Mouse (Mus musculus): ENCODE results near the gene Castor1. TPM values are rescaled to one million over a fixed set of nuclear protein-coding genes. Genes with fewer than 3 reads are reported as not detected.
A peak's percentile ranks its signal among the peaks of the same experiment; 100 is the strongest.
"Not testable (repeated sequence)": the region's sequence is repeated elsewhere in the genome, so short reads cannot be mapped to it uniquely, and the experiment has no call there.

The Castor1 gene
- 2.2 and 2.5 TPM in 2 replicates for polyA plus RNA-seq (2014; fragmentation: Nextera tagmentation; extraction: Ambion mirVana)

GRCm38 (mm10) chr11:4217914-4218629 is at the start of gene Castor1:
Castor1 (plus strand) TSS chr11:4218225.
- Histone ChIP-seq H3K4me2 (peak within 1 kb of the TSS; percentile 98), H3K9ac (ENCODE audit: low read depth, low read length) (peak within 1 kb of the TSS; percentile 72), H3K36me3 (ENCODE audit: control insufficient read depth, insufficient read depth, low read length) (0 out of 2 replicates have a peak, but pooled peaks cover 6% of the 10 kb centered on the region), H3K27ac (ENCODE audit: low read depth, low read length) (no peak within 1 kb of the TSS), H3K4me1 (ENCODE audit: control insufficient read depth, insufficient read depth, low read length) (0 out of 2 replicates have a peak, but pooled peaks cover 12% of the 10 kb centered on the region), H3K4me3 (ENCODE audit: low read depth, low read length) (peak within 1 kb of the TSS; percentile 53), H3K9me3 (replicated peaks; ENCODE audit: control insufficient read depth, low read length) (0 out of 2 replicates have a peak, but pooled peaks cover 2% of the 10 kb centered on the region), H3K27me3 (ENCODE audit: control insufficient read depth, insufficient read depth, low read length) (0 out of 2 replicates have a peak, but pooled peaks cover 9% of the 10 kb centered on the region)
- WGBS (ENCODE audit: insufficient replicate concordance), result 2% methylated on average over 56 of the region's 56 CpGs
- ATAC-seq (replicated peaks; ENCODE audit: insufficient number of reproducible peaks, low FRiP score, low TSS enrichment), result peak; percentile 90

- Histone ChIP-seq H3K27ac (ENCODE audit: low read depth, low read length) (no peak overlapping the region), H3K9ac (ENCODE audit: low read depth, low read length) (no peak overlapping the region), H3K4me2 (no peak overlapping the region), H3K9me3 (replicated peaks; ENCODE audit: control insufficient read depth, low read length) (no peaks in the 10 kb centered on the region), H3K27me3 (ENCODE audit: control insufficient read depth, insufficient read depth, low read length) (no peaks in the 10 kb centered on the region), H3K36me3 (ENCODE audit: control insufficient read depth, insufficient read depth, low read length) (peaks cover 78% of the 10 kb centered on the region), H3K4me3 (ENCODE audit: low read depth, low read length) (no peak overlapping the region), H3K4me1 (ENCODE audit: control insufficient read depth, insufficient read depth, low read length) (no peaks in the 10 kb centered on the region)
- no peak for ATAC-seq (replicated peaks; ENCODE audit: insufficient number of reproducible peaks, low FRiP score, low TSS enrichment)
- WGBS (ENCODE audit: insufficient replicate concordance), result 89% methylated on average over 5 of the region's 5 CpGs
Measured at GRCm38 (mm10) chr11:4174586-4174985, 43.4 kb upstream of the Castor1 start.

- ATAC-seq (replicated peaks; ENCODE audit: insufficient number of reproducible peaks, low FRiP score, low TSS enrichment), result no peak; the same call in 1 of the 2 replicates
- H3K9me3 ChIP-seq (replicated peaks; ENCODE audit: control insufficient read depth, low read length), result no peaks in the 10 kb centered on the region
- H3K4me3 ChIP-seq (ENCODE audit: low read depth, low read length), result no peak overlapping the region
- peaks cover 78% of the 10 kb centered on the region for H3K36me3 ChIP-seq (ENCODE audit: control insufficient read depth, insufficient read depth, low read length)
- no peak overlapping the region for H3K9ac ChIP-seq (ENCODE audit: low read depth, low read length)
- H3K4me1 ChIP-seq (ENCODE audit: control insufficient read depth, insufficient read depth, low read length), result no peaks in the 10 kb centered on the region
- no peak overlapping the region for H3K27ac ChIP-seq (ENCODE audit: low read depth, low read length)
- H3K27me3 ChIP-seq (ENCODE audit: control insufficient read depth, insufficient read depth, low read length), result no peaks in the 10 kb centered on the region
- H3K4me2 ChIP-seq, result no peak overlapping the region
- WGBS (ENCODE audit: insufficient replicate concordance), result 55% methylated on average over 4 of the region's 4 CpGs
Measured at GRCm38 (mm10) chr11:4177716-4178115, 40.3 kb upstream of the Castor1 start.

- no peaks in the 10 kb centered on the region for H3K27me3 ChIP-seq (ENCODE audit: control insufficient read depth, insufficient read depth, low read length)
- no peak overlapping the region for H3K4me2 ChIP-seq
- H3K4me3 ChIP-seq (ENCODE audit: low read depth, low read length), result no peak overlapping the region
- H3K9ac ChIP-seq (ENCODE audit: low read depth, low read length), result no peak overlapping the region
- no peak for ATAC-seq (replicated peaks; ENCODE audit: insufficient number of reproducible peaks, low FRiP score, low TSS enrichment)
- H3K27ac ChIP-seq (ENCODE audit: low read depth, low read length), result no peak overlapping the region
- no peaks in the 10 kb centered on the region for H3K4me1 ChIP-seq (ENCODE audit: control insufficient read depth, insufficient read depth, low read length)
- WGBS (ENCODE audit: insufficient replicate concordance), result 16% methylated on average over 1 of the region's 1 CpGs
- peaks cover 38% of the 10 kb centered on the region for H3K36me3 ChIP-seq (ENCODE audit: control insufficient read depth, insufficient read depth, low read length)
- no peaks in the 10 kb centered on the region for H3K9me3 ChIP-seq (replicated peaks; ENCODE audit: control insufficient read depth, low read length)
Measured at GRCm38 (mm10) chr11:4182061-4182460, 36.0 kb upstream of the Castor1 start.

- ATAC-seq (replicated peaks; ENCODE audit: insufficient number of reproducible peaks, low FRiP score, low TSS enrichment), result no peak
- no peak overlapping the region for H3K4me3 ChIP-seq (ENCODE audit: low read depth, low read length)
- peaks cover 24% of the 10 kb centered on the region for H3K36me3 ChIP-seq (ENCODE audit: control insufficient read depth, insufficient read depth, low read length)
- no peak overlapping the region for H3K9ac ChIP-seq (ENCODE audit: low read depth, low read length)
- no peak overlapping the region for H3K27ac ChIP-seq (ENCODE audit: low read depth, low read length)
- no peaks in the 10 kb centered on the region for H3K9me3 ChIP-seq (replicated peaks; ENCODE audit: control insufficient read depth, low read length)
- H3K4me2 ChIP-seq, result no peak overlapping the region
- peaks cover 7% of the 10 kb centered on the region; the same call in 1 of the 2 replicates for H3K4me1 ChIP-seq (ENCODE audit: control insufficient read depth, insufficient read depth, low read length)
- no peaks in the 10 kb centered on the region for H3K27me3 ChIP-seq (ENCODE audit: control insufficient read depth, insufficient read depth, low read length)
Measured at GRCm38 (mm10) chr11:4183511-4183910, 34.5 kb upstream of the Castor1 start.

- Histone ChIP-seq H3K27me3 (ENCODE audit: control insufficient read depth, insufficient read depth, low read length) (no peaks in the 10 kb centered on the region), H3K4me1 (ENCODE audit: control insufficient read depth, insufficient read depth, low read length) (peaks cover 7% of the 10 kb centered on the region; the same call in 1 of the 2 replicates), H3K9ac (ENCODE audit: low read depth, low read length) (no peak overlapping the region), H3K4me2 (no peak overlapping the region), H3K4me3 (ENCODE audit: low read depth, low read length) (no peak overlapping the region), H3K27ac (ENCODE audit: low read depth, low read length) (no peak overlapping the region), H3K9me3 (replicated peaks; ENCODE audit: control insufficient read depth, low read length) (no peaks in the 10 kb centered on the region), H3K36me3 (ENCODE audit: control insufficient read depth, insufficient read depth, low read length) (peaks cover 21% of the 10 kb centered on the region)
- ATAC-seq (replicated peaks; ENCODE audit: insufficient number of reproducible peaks, low FRiP score, low TSS enrichment), result no peak
- WGBS (ENCODE audit: insufficient replicate concordance), result 65% methylated on average over 4 of the region's 4 CpGs
Measured at GRCm38 (mm10) chr11:4184251-4184952, 33.6 kb upstream of the Castor1 start.

- not testable (repeated sequence) for H3K4me3 ChIP-seq (ENCODE audit: low read depth, low read length); H3K4me1 ChIP-seq (ENCODE audit: control insufficient read depth, insufficient read depth, low read length); H3K9ac ChIP-seq (ENCODE audit: low read depth, low read length); H3K4me2 ChIP-seq; H3K27ac ChIP-seq (ENCODE audit: low read depth, low read length); H3K9me3 ChIP-seq (replicated peaks; ENCODE audit: control insufficient read depth, low read length); ATAC-seq (replicated peaks; ENCODE audit: insufficient number of reproducible peaks, low FRiP score, low TSS enrichment); H3K27me3 ChIP-seq (ENCODE audit: control insufficient read depth, insufficient read depth, low read length)
- peaks cover 12% of the 10 kb centered on the region for H3K36me3 ChIP-seq (ENCODE audit: control insufficient read depth, insufficient read depth, low read length)
- 82% methylated on average over 6 of the region's 6 CpGs for WGBS (ENCODE audit: insufficient replicate concordance)
Measured at GRCm38 (mm10) chr11:4185480-4185879, 32.5 kb upstream of the Castor1 start.

- peaks cover 7% of the 10 kb centered on the region; the same call in 1 of the 2 replicates for H3K4me1 ChIP-seq (ENCODE audit: control insufficient read depth, insufficient read depth, low read length)
- peak; percentile 99 for ATAC-seq (replicated peaks; ENCODE audit: insufficient number of reproducible peaks, low FRiP score, low TSS enrichment)
- H3K9ac ChIP-seq (ENCODE audit: low read depth, low read length), result peak within 1 kb of the TSS; percentile 92
- H3K4me2 ChIP-seq, result peak within 1 kb of the TSS; percentile 95
- under 1% methylated on average over 71 of the region's 71 CpGs for WGBS (ENCODE audit: insufficient replicate concordance)
- H3K27ac ChIP-seq (ENCODE audit: low read depth, low read length), result no peak within 1 kb of the TSS
- no peaks in the 10 kb centered on the region for H3K9me3 ChIP-seq (replicated peaks; ENCODE audit: control insufficient read depth, low read length)
- H3K27me3 ChIP-seq (ENCODE audit: control insufficient read depth, insufficient read depth, low read length), result no peaks in the 10 kb centered on the region
- H3K36me3 ChIP-seq (ENCODE audit: control insufficient read depth, insufficient read depth, low read length), result peaks cover 4% of the 10 kb centered on the region
- peak within 1 kb of the TSS; percentile 87 for H3K4me3 ChIP-seq (ENCODE audit: low read depth, low read length)
Measured at GRCm38 (mm10) chr11:4186486-4187317, 31.3 kb upstream of the Castor1 start, which contains the start of gene Tbc1d10a. Tbc1d10a (plus strand) TSS chr11:4186789.
